Mouse (Mus musculus): ENCODE measurements at regions not wholly inside any gene's neighbourhood (a gene's known extent, or its start where the extent isn't known, plus 50 kb on each side); places are given as distances from the start of the nearest gene placed in this dataset.

DNA sequence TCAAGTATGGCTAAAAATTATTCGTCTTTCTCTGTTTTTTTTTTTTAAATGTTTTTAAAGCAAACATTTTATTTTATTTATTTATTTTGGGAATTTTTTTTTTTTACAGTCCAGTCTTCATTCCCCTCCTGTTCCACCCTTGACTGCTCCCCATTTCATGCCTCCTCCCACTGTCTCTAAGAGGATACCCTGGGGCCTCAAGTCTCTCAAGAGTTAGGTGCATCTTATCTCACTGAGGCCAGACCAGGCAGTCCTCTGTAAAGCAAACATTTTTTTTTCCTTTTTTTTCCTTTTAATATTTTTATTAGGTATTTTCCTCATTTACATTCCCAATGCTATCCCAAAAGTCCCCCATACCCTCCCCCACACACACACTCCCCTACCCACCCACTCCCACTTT, 290.1 kb upstream of the Atp2b1 start:
- H3K9me3 ChIP-seq (ENCODE audit: control insufficient read depth, insufficient read depth, low read depth, low read length), result no peaks in the 10 kb centered on the region
- in situ Hi-C loops (cut with MboI; ENCODE audit: low sequenced_read_pairs in 2 of 2, unreplicated experiment in 2 of 2), result no loop called here
- TF ChIP-seq MAFK (IDR thresholded peaks at IDR 0.05; ENCODE audit: insufficient read depth, low read depth, low read length), result no peak
- no peak for TF ChIP-seq ZNF384 (IDR thresholded peaks at IDR 0.05; ENCODE audit: low read depth, low read length)
- no peak for TF ChIP-seq ZC3H11A (IDR thresholded peaks at IDR 0.05; ENCODE audit: borderline replicate concordance, low read depth, low read length)
- TF ChIP-seq HCFC1 (IDR thresholded peaks at IDR 0.05; ENCODE audit: borderline replicate concordance, insufficient read depth, low read length), result no peak
- no peak for TF ChIP-seq CHD2 (IDR thresholded peaks at IDR 0.05; ENCODE audit: low read depth, low read length)
- no peak overlapping the region for H3K27ac ChIP-seq (ENCODE audit: insufficient read depth, low read depth, low read length, poor library complexity, severe bottlenecking)
- no peak overlapping the region for H3K4me3 ChIP-seq (ENCODE audit: insufficient read depth in 1 of 2, low read depth in 1 of 2, low read length in 2 of 2, poor library complexity in 1 of 2, severe bottlenecking in 1 of 2)
- H3K9ac ChIP-seq (ENCODE audit: insufficient read depth, low read depth, low read length, poor library complexity, severe bottlenecking), result no peak overlapping the region
- no peak for DNase-seq (ENCODE audit: low read depth, low spot score)
- H3K36me3 ChIP-seq (ENCODE audit: control insufficient read depth, insufficient read depth, low read length, poor library complexity, severe bottlenecking), result no peaks in the 10 kb centered on the region
- H3K4me1 ChIP-seq (ENCODE audit: control insufficient read depth in 2 of 2, insufficient read depth in 2 of 2, low read length in 2 of 2, poor library complexity in 1 of 2), result no peaks in the 10 kb centered on the region

DNA sequence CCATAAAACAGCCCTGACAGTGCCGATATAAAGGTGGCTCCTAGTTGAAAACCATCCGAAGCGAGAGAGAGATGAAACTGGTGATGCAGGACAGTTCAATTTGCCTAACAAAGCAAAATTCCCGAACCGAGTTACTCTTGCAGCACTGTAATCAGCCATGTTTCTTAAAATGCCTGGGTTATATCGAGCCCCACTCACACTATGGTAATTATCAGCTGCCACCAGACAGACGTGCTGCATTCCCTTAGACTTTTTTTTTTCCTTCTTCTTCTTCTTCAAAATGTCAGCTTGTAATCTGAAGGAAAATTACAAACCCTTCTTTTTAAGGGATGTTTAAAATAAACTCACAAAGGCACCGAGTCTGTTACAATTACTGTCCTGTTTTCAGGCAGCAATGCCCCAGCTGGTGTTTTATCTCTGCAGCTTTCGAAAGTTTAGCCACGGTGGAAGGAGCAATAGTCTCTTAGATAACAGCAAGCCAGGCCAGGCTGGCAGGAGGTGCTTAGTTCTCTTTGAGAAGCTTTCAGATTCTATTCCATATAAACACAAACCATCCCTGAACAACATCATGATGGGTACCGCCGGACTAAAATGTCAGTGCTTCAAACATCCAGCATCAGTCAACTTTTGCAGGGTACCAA, 289.4 kb upstream of the Atp2b1 start:
- no peak for DNase-seq (ENCODE audit: low read depth, low spot score)
- no peak overlapping the region for H3K4me3 ChIP-seq (ENCODE audit: insufficient read depth in 1 of 2, low read depth in 1 of 2, low read length in 2 of 2, poor library complexity in 1 of 2, severe bottlenecking in 1 of 2)
- H3K9ac ChIP-seq (ENCODE audit: insufficient read depth, low read depth, low read length, poor library complexity, severe bottlenecking), result no peak overlapping the region
- TF ChIP-seq ZNF384 (IDR thresholded peaks at IDR 0.05; ENCODE audit: low read depth, low read length) (no peak), HCFC1 (IDR thresholded peaks at IDR 0.05; ENCODE audit: borderline replicate concordance, insufficient read depth, low read length) (no peak), CHD2 (IDR thresholded peaks at IDR 0.05; ENCODE audit: low read depth, low read length) (no peak), MAFK (IDR thresholded peaks at IDR 0.05; ENCODE audit: insufficient read depth, low read depth, low read length) (no peak), ZC3H11A (IDR thresholded peaks at IDR 0.05; ENCODE audit: borderline replicate concordance, low read depth, low read length) (no peak)
- no peaks in the 10 kb centered on the region for H3K36me3 ChIP-seq (ENCODE audit: control insufficient read depth, insufficient read depth, low read length, poor library complexity, severe bottlenecking)
- H3K27ac ChIP-seq (ENCODE audit: insufficient read depth, low read depth, low read length, poor library complexity, severe bottlenecking), result no peak overlapping the region
- no peaks in the 10 kb centered on the region for H3K4me1 ChIP-seq (ENCODE audit: control insufficient read depth in 2 of 2, insufficient read depth in 2 of 2, low read length in 2 of 2, poor library complexity in 1 of 2)
- H3K9me3 ChIP-seq (ENCODE audit: control insufficient read depth, insufficient read depth, low read depth, low read length), result no peaks in the 10 kb centered on the region
- in situ Hi-C loops (cut with MboI; ENCODE audit: low sequenced_read_pairs in 2 of 2, unreplicated experiment in 2 of 2), result no loop called here

DNA sequence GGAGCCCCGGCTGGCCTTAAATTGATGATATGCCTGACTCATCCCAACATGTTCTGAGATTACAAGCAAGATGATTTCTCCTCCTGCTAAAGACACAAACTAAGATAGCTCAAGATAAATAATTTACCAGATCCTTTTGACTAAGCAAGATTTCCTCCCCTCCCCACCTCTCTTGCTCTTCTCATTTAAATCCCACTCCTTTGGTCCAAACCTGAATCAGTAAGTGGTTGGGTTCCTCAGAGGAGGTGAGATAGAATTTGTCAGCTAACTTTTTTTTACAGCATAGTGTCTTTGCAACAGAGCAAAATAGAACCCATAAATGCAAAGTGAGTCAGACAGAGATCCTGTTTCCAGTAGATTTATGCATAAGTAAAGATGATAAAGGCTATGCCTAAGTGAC, 286.0 kb upstream of the Atp2b1 start:
- H3K36me3 ChIP-seq (ENCODE audit: control insufficient read depth, insufficient read depth, low read length, poor library complexity, severe bottlenecking), result no peaks in the 10 kb centered on the region

DNA sequence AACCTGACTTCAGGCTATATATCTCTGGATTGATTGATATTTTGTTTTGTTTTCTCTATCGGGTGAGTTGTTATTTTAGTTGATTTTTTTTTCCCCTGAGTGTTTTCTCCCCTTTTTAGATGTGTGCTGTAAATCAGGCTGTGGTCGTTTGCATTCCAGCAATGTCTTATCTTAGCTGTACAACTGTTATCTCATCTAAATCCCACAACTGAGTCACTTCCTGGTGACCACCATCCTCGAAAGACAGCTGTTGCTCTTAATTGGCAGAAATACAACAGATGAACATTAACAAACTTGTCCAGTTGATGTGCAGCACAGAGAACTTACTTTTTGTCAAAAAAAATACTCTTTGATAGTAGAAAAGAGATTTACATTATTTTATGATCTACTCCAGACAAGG, 285.0 kb upstream of the Atp2b1 start:
- H3K4me3 ChIP-seq (ENCODE audit: insufficient read depth in 1 of 2, low read depth in 1 of 2, low read length in 2 of 2, poor library complexity in 1 of 2, severe bottlenecking in 1 of 2), result no peak overlapping the region
- DNase-seq (ENCODE audit: low read depth, low spot score), result no peak
- H3K9me3 ChIP-seq (ENCODE audit: control insufficient read depth, insufficient read depth, low read depth, low read length), result no peaks in the 10 kb centered on the region
- no peaks in the 10 kb centered on the region for H3K4me1 ChIP-seq (ENCODE audit: control insufficient read depth in 2 of 2, insufficient read depth in 2 of 2, low read length in 2 of 2, poor library complexity in 1 of 2)
- TF ChIP-seq ZC3H11A (IDR thresholded peaks at IDR 0.05; ENCODE audit: borderline replicate concordance, low read depth, low read length) (no peak), HCFC1 (IDR thresholded peaks at IDR 0.05; ENCODE audit: borderline replicate concordance, insufficient read depth, low read length) (no peak), CHD2 (IDR thresholded peaks at IDR 0.05; ENCODE audit: low read depth, low read length) (no peak), ZNF384 (IDR thresholded peaks at IDR 0.05; ENCODE audit: low read depth, low read length) (no peak), MAFK (IDR thresholded peaks at IDR 0.05; ENCODE audit: insufficient read depth, low read depth, low read length) (no peak)
- in situ Hi-C loops (cut with MboI; ENCODE audit: low sequenced_read_pairs in 2 of 2, unreplicated experiment in 2 of 2), result no loop called here
- no peak overlapping the region for H3K9ac ChIP-seq (ENCODE audit: insufficient read depth, low read depth, low read length, poor library complexity, severe bottlenecking)
- no peak overlapping the region for H3K27ac ChIP-seq (ENCODE audit: insufficient read depth, low read depth, low read length, poor library complexity, severe bottlenecking)
- no peaks in the 10 kb centered on the region for H3K36me3 ChIP-seq (ENCODE audit: control insufficient read depth, insufficient read depth, low read length, poor library complexity, severe bottlenecking)

More for the DNA sequence above, 286.0 kb upstream of the Atp2b1 start:
- Histone ChIP-seq H3K27ac (ENCODE audit: insufficient read depth, low read depth, low read length, poor library complexity, severe bottlenecking) (no peak overlapping the region), H3K9me3 (ENCODE audit: control insufficient read depth, insufficient read depth, low read depth, low read length) (no peaks in the 10 kb centered on the region), H3K4me1 (ENCODE audit: control insufficient read depth in 2 of 2, insufficient read depth in 2 of 2, low read length in 2 of 2, poor library complexity in 1 of 2) (no peaks in the 10 kb centered on the region), H3K9ac (ENCODE audit: insufficient read depth, low read depth, low read length, poor library complexity, severe bottlenecking) (no peak overlapping the region), H3K4me3 (ENCODE audit: insufficient read depth in 1 of 2, low read depth in 1 of 2, low read length in 2 of 2, poor library complexity in 1 of 2, severe bottlenecking in 1 of 2) (no peak overlapping the region)
- TF ChIP-seq ZNF384 (IDR thresholded peaks at IDR 0.05; ENCODE audit: low read depth, low read length) (no peak), CHD2 (IDR thresholded peaks at IDR 0.05; ENCODE audit: low read depth, low read length) (no peak), ZC3H11A (IDR thresholded peaks at IDR 0.05; ENCODE audit: borderline replicate concordance, low read depth, low read length) (no peak), MAFK (IDR thresholded peaks at IDR 0.05; ENCODE audit: insufficient read depth, low read depth, low read length) (no peak), HCFC1 (IDR thresholded peaks at IDR 0.05; ENCODE audit: borderline replicate concordance, insufficient read depth, low read length) (no peak)
- no peak for DNase-seq (ENCODE audit: low read depth, low spot score)
- in situ Hi-C loops (cut with MboI; ENCODE audit: low sequenced_read_pairs in 2 of 2, unreplicated experiment in 2 of 2), result no loop called here
